Mouse (Mus musculus): ENCODE data around the gene Hist1h4f.
"Not testable (repeated sequence)": the region's sequence is repeated elsewhere in the genome, so short reads cannot be mapped to it uniquely, and the experiment has no call there.

DNA sequence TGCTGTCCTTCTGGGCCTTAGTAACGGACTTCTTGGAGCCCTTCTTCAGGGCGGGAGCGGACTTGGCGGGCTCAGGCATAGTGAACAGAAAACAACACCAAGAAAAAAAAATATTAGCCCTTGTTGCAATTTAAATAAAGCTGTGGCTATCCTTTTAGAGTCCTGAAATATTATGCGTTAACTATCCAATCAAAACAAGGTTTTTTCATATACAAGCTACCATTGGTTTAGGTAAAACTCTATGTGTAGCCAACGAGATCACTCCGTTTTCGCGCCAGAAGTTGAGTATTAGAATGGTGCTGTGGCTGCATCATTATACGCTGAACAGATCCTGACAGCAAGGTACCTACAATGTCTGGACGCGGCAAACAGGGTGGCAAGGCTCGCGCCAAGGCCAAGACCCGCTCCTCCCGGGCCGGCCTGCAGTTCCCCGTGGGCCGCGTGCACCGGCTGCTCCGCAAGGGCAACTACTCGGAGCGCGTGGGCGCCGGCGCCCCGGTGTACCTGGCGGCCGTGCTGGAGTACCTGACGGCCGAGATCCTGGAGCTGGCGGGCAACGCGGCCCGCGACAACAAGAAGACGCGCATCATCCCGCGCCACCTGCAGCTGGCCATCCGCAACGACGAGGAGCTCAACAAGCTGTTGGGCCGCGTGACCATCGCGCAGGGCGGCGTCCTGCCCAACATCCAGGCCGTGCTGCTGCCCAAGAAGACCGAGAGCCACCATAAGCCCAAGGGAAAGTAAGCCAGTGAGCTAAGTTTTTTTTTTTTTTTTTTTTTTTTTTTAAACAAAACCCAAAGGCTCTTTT lies 17.7 kb downstream of the Hist1h4f start, which contains the start of gene Hist1h2af:
- peak; percentile 34 for TF ChIP-seq CTCF (IDR thresholded peaks at IDR 0.05)
- TF ChIP-seq POLR2A (IDR thresholded peaks at IDR 0.05; ENCODE audit: insufficient read depth, low read depth, low read length), result not testable (repeated sequence)

Data from heart, adult 2 months (tissue).